Mouse (Mus musculus): ENCODE data around the gene Stxbp6.

DNA sequence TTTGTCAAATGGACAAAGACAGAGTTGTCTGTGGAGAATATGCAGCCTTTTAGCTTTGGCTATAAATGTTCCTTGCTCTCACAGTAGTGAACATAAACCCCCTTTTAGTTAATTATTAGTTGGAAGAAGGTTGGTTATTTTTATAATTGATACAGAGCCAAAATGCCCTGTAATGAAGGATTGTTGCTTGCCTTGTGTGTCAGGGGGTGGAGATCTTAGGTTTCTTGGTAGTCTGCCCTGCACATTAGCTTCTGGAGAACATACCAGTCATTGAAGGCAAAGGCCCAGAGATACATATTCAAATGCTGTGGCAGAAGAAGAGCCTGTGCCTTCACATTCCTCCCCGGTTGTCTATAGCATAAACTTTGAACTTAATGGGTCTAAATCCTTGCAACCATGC lies 37.0 kb downstream of the Stxbp6 start:
- no peak for TF ChIP-seq GATA1 (IDR thresholded peaks at IDR 0.05; ENCODE audit: borderline replicate concordance, low read length)
- TF ChIP-seq FLI1 (IDR thresholded peaks at IDR 0.05; ENCODE audit: low read length) = no peak
